In the genomic region with DNA sequence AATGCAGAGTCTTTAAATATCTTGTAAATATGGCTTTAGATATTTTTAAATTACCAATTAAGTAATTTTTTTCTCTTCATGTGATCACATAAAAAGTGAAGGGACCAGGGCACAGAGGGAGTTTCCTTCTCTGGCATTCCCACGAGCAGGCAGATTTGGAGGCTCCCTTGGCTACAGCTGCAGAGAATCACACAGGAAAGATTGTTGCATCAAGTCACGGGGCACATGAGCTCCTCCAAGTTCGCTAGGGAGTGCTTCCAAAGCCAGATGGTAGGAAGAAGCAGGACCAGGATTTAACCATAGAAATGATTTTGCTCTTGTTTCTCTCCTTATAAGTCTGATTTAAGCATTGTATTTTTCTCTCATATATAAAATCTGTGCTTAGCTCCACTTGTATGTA, we compare ENCODE assay signal across 14 mouse cellular contexts. TPM values are rescaled to one million over a fixed set of nuclear protein-coding genes. Genes with fewer than 3 reads are reported as not detected.
DNase-seq lines count a peak whose midpoint lies in the region; ATAC-seq and TF ChIP-seq lines count a peak whose summit lies in the region.
"Had no signal": no experiment of that assay in that cellular context is flagged by ENCODE, and none has a peak within 500 bp of the region (broad histone marks: within the 10 kb centered on the region; RNA-seq: fewer than 3 reads in every experiment).

No protein-coding gene starts in this region.

- no peaks in the 10 kb centered on the region for H3K4me1 ChIP-seq in hindbrain, postnatal 0 days (ENCODE audit: insufficient read depth, low read length)
- H3K4me1 ChIP-seq: forebrain, embryonic 12.5 days; hindbrain, embryonic 15.5 days had no signal

- peak; percentile 62 to 71 for DNase-seq in cerebellum, postnatal 10 days
- DNase-seq in lung, postnatal 25 days (ENCODE audit: low spot score): peak; percentile 5
- DNase-seq in lung, postnatal 10 days: no peak
- peak; percentile 20 to 25 for DNase-seq in layer of hippocampus, postnatal 10 days (ENCODE audit: low spot score in 2 of 2)
- DNase-seq in skeletal muscle tissue, adult 2 months (ENCODE audit: low read depth, low spot score): peak; percentile 61
- DNase-seq in adrenal gland, postnatal 4 days (ENCODE audit: low spot score in 2 of 2): no peak
- no peak for DNase-seq in hindbrain, postnatal 0 days (ENCODE audit: low spot score)
- DNase-seq: adrenal gland, adult 2 months had no signal

- no peak overlapping the region for H3K27ac ChIP-seq in hindbrain, postnatal 0 days
- H3K27ac ChIP-seq: forebrain, embryonic 12.5 days; hindbrain, embryonic 15.5 days; limb, embryonic 12.5 days; macrophage had no signal

- TF ChIP-seq CTCF in hindbrain, postnatal 0 days (IDR thresholded peaks at IDR 0.05; ENCODE audit: low read depth): no peak

- H3K27me3 ChIP-seq in hindbrain, postnatal 0 days (ENCODE audit: insufficient read depth, low read length): no peaks in the 10 kb centered on the region
- H3K27me3 ChIP-seq: forebrain, embryonic 12.5 days; hindbrain, embryonic 15.5 days; limb, embryonic 12.5 days had no signal

- H3K4me2 ChIP-seq in hindbrain, postnatal 0 days (ENCODE audit: low read depth, low read length): no peak overlapping the region
- H3K4me2 ChIP-seq: forebrain, embryonic 12.5 days; hindbrain, embryonic 15.5 days; limb, embryonic 12.5 days had no signal

- H3K9me3 ChIP-seq in hindbrain, postnatal 0 days (ENCODE audit: low read length): no peaks in the 10 kb centered on the region
- H3K9me3 ChIP-seq: forebrain, embryonic 12.5 days; hindbrain, embryonic 15.5 days; limb, embryonic 12.5 days had no signal

- ATAC-seq in cerebellum, adult (ENCODE audit: insufficient number of reproducible peaks, low FRiP score, low TSS enrichment): no peak
- no peak for ATAC-seq in hindbrain, postnatal 0 days

- 52% methylated on average over 3 of the region's 3 CpGs for WGBS in hindbrain, postnatal 0 days

- no peak overlapping the region for H3K9ac ChIP-seq in hindbrain, postnatal 0 days (replicated peaks; ENCODE audit: low read length)
- H3K9ac ChIP-seq: forebrain, embryonic 12.5 days; hindbrain, embryonic 15.5 days; limb, embryonic 12.5 days had no signal

- no peak overlapping the region for H3K4me3 ChIP-seq in hindbrain, postnatal 0 days (ENCODE audit: low read length)
- H3K4me3 ChIP-seq: forebrain, embryonic 12.5 days; hindbrain, embryonic 15.5 days; limb, embryonic 12.5 days had no signal

- no peaks in the 10 kb centered on the region for H3K36me3 ChIP-seq in hindbrain, postnatal 0 days (ENCODE audit: insufficient read depth, low read length)
- H3K36me3 ChIP-seq: forebrain, embryonic 12.5 days; hindbrain, embryonic 15.5 days; limb, embryonic 12.5 days had no signal

RNA-seq across cellular contexts. Expression of gene Abi3bp, which starts 53.9 kb away (rescaled TPM):
- 1 to 10 TPM; 2.1 TPM for total RNA-seq in layer of hippocampus, postnatal 10 days (2021)
- total RNA-seq in adrenal gland, postnatal 4 days (2021): 10 to 100 TPM; 12.3 to 18.2 TPM
- total RNA-seq in hindbrain, postnatal 0 days (2014; rRNA removed): 0.16 and 0.25 TPM in 2 replicates
- 1.00 and 1.0 TPM in 2 replicates for polyA plus RNA-seq in hindbrain, postnatal 0 days (2015; fragmentation: Nextera tagmentation; extraction: Ambion mirVana)
- total RNA-seq: MEL had no signal
- polyA plus RNA-seq: macrophage had no signal

Comparison
In these comparisons a context has a peak if more than half of its experiments do, and no peak if none do; other contexts are left out.
1. DNase-seq: peak in cerebellum, postnatal 10 days (2 of 2), lung, postnatal 25 days (single experiment), layer of hippocampus, postnatal 10 days (2 of 2) and skeletal muscle tissue, adult 2 months (single experiment); none in lung, postnatal 10 days (single experiment), adrenal gland, postnatal 4 days (0 of 2) and hindbrain, postnatal 0 days (single experiment).
2. RNA of gene Abi3bp, which starts 53.9 kb away (total RNA-seq): 12.3 to 18.2 TPM in adrenal gland, postnatal 4 days; 2.1 TPM in layer of hippocampus, postnatal 10 days and 0.16 to 0.25 TPM in hindbrain, postnatal 0 days; every median in the first group is over 4 times any median in the second.